Mouse (Mus musculus) hematopoietic stem cell, adult 5-6 weeks (primary cell): ENCODE data around the gene Olfr1355. TPM values are rescaled to one million over a fixed set of nuclear protein-coding genes. Genes with fewer than 3 reads are reported as not detected.
"Not testable (repeated sequence)": the region's sequence is repeated elsewhere in the genome, so short reads cannot be mapped to it uniquely, and the experiment has no call there.

Experiments
- ATAC-seq, 2 experiments: fragments of 125-278 bp in 1 of 2; replicated peaks in 1 of 2; 2 replicates each; pipeline ENCODE4 v1.8.0; 2016 to 2017; ENCODE audit warnings: inconsistent platforms in 2 of 2, mild to moderate bottlenecking in 2 of 2, moderate number of reproducible peaks in 2 of 2, low read depth in 1 of 2, moderate TSS enrichment in 1 of 2; ENCODE audit not compliant: low FRiP score in 2 of 2, poor library complexity in 2 of 2, severe bottlenecking in 2 of 2, insufficient read depth in 1 of 2, low TSS enrichment in 1 of 2
- total RNA-seq: library from RNA; stranded (forward); fragments of 172-1452, 232-1000 nt; gene quantifications from 2 replicates; pipeline ENCODE4 v1.2.3, GENCODE M21; 2017

The Olfr1355 gene
- not detected in 2 replicates for total RNA-seq

GRCm38 (mm10) chr10:78875240-78875639 lies at the start of gene Olfr1355:
Gene Olfr1355, plus strand, starts transcription at chr10:78875540.
- ATAC-seq = no peak

GRCm38 (mm10) chr10:78840456-78840855 lies 34.9 kb upstream of the Olfr1355 start:
- not testable (repeated sequence) for ATAC-seq

GRCm38 (mm10) chr10:78852066-78852465 lies 23.3 kb upstream of the Olfr1355 start, which contains the start of gene Olfr1356:
Gene Olfr1356, minus strand, starts transcription at chr10:78852166.
- ATAC-seq = no peak

- not testable (repeated sequence) for ATAC-seq
Measured at GRCm38 (mm10) chr10:78912871-78913270, 37.5 kb downstream of the Olfr1355 start, which contains the start of gene Olfr1354. Gene Olfr1354, plus strand, starts transcription at chr10:78913171.

Other genes starting within 250 kb of the Olfr1355 start
- not detected in 2 replicates for gene Casp14, start 157.2 kb upstream of the Olfr1355 start, total RNA-seq
- not detected in 2 replicates for gene Ccdc105, start 122.5 kb upstream of the Olfr1355 start, total RNA-seq
- not detected in 2 replicates for gene Slc1a6, start 95.0 kb upstream of the Olfr1355 start, total RNA-seq
- not detected in 2 replicates for gene Olfr1356, start 23.4 kb upstream of the Olfr1355 start, total RNA-seq
- gene Olfr1354, start 37.6 kb downstream of the Olfr1355 start, total RNA-seq = not detected in 2 replicates
- not detected in 2 replicates for gene Olfr8, start 75.1 kb downstream of the Olfr1355 start, total RNA-seq
- not detected in 2 replicates for gene Olfr1353, start 87.8 kb downstream of the Olfr1355 start, total RNA-seq
- gene Olfr1352, start 105.5 kb downstream of the Olfr1355 start, total RNA-seq = not detected in 2 replicates
- gene Olfr1351, start 136.9 kb downstream of the Olfr1355 start, total RNA-seq = not detected in 2 replicates
- not detected in 2 replicates for gene Olfr57, start 153.2 kb downstream of the Olfr1355 start, total RNA-seq
- gene 2610008E11Rik, start 222.1 kb downstream of the Olfr1355 start, total RNA-seq = 34.4 and 42.6 TPM in 2 replicates